Mouse (Mus musculus): ENCODE results near the gene Phf11d.
"Not testable (repeated sequence)": the region's sequence is repeated elsewhere in the genome, so short reads cannot be mapped to it uniquely, and the experiment has no call there.

Phf11d gene

GRCm38 (mm10) chr14:59365244-59365644 is at the start of gene Phf11d:
Phf11d (minus strand) TSS chr14:59365470.
- peak; percentile 28 for DNase-seq (ENCODE audit: low spot score)

GRCm38 (mm10) chr14:59414979-59415378 is 49.7 kb upstream of the Phf11d start:
- not testable (repeated sequence) for DNase-seq (ENCODE audit: low spot score)

GRCm38 (mm10) chr14:59396999-59397398 is 31.7 kb upstream of the Phf11d start:
- no peak for DNase-seq (ENCODE audit: low spot score)

GRCm38 (mm10) chr14:59395281-59395680 is 30.0 kb upstream of the Phf11d start, which contains the start of gene Phf11c:
Phf11c (minus strand) TSS chr14:59395381.
- DNase-seq (ENCODE audit: low spot score) = no peak

GRCm38 (mm10) chr14:59390181-59390580 is 24.9 kb upstream of the Phf11d start:
- peak; percentile 29 for DNase-seq (ENCODE audit: low spot score)

- no peak for DNase-seq (ENCODE audit: low spot score)
Observed at GRCm38 (mm10) chr14:59389532-59389931, 24.3 kb upstream of the Phf11d start.

GRCm38 (mm10) chr14:59370348-59371068 is 5.2 kb upstream of the Phf11d start:
- no peak for DNase-seq (ENCODE audit: low spot score)

GRCm38 (mm10) chr14:59366386-59367105 is 1.3 kb upstream of the Phf11d start:
- DNase-seq (ENCODE audit: low spot score) = peak; percentile 4

- DNase-seq (ENCODE audit: low spot score) = not testable (repeated sequence)
Observed at GRCm38 (mm10) chr14:59341189-59341588, 24.1 kb downstream of the Phf11d start, which contains the start of gene Phf11b. Phf11b (minus strand) TSS chr14:59341351.

GRCm38 (mm10) chr14:59339541-59339940 is 25.7 kb downstream of the Phf11d start:
- DNase-seq (ENCODE audit: low spot score) = no peak

- DNase-seq (ENCODE audit: low spot score) = not testable (repeated sequence)
Observed at GRCm38 (mm10) chr14:59336056-59336455, 29.2 kb downstream of the Phf11d start.

GRCm38 (mm10) chr14:59330499-59330898 is 34.8 kb downstream of the Phf11d start:
- peak; percentile 67 for DNase-seq (ENCODE audit: low spot score)

- peak; percentile 5 for DNase-seq (ENCODE audit: low spot score)
Observed at GRCm38 (mm10) chr14:59319970-59320369, 45.3 kb downstream of the Phf11d start.

GRCm38 (mm10) chr14:59319036-59319435 is 46.2 kb downstream of the Phf11d start:
- DNase-seq (ENCODE audit: low spot score) = peak; percentile 72

All from urinary bladder, postnatal 14 days (tissue).